Mouse (Mus musculus) right cerebral cortex, adult 2 months (tissue): Measurements from ENCODE around the gene Sav1.

Experiments
- DNase-seq, 2 experiments: peaks; one replicate each; pipeline ENCODE4 v3.0.0; 2021 to 2022; ENCODE audit warnings: low spot score in 2 of 2

Gene Sav1

GRCm38 (mm10) chr12:69957378-69957777 is 29.4 kb downstream of the Sav1 start:
- DNase-seq: no peak

DNA sequence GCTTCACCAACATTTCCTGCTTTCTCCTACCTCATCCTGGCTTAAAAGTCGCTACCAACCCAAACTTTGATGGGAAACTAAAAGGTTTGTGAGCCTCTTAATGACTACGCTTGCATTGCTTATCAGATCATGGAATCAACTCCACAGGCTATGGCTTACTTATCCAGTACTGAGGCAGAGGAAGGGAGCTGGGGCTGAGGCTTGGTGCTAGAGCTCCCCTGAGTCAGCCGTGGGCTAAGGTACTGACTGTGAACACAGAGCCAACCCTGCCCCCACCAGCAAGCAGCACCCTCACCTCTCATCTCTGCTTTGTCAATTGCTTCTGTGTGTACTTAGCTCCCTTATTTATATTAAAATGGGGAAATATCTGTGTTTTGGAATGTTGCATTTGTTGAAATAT is 39.3 kb downstream of the Sav1 start:
- no peak for DNase-seq

GRCm38 (mm10) chr12:69945861-69946260 is 40.9 kb downstream of the Sav1 start:
- no peak for DNase-seq

DNA sequence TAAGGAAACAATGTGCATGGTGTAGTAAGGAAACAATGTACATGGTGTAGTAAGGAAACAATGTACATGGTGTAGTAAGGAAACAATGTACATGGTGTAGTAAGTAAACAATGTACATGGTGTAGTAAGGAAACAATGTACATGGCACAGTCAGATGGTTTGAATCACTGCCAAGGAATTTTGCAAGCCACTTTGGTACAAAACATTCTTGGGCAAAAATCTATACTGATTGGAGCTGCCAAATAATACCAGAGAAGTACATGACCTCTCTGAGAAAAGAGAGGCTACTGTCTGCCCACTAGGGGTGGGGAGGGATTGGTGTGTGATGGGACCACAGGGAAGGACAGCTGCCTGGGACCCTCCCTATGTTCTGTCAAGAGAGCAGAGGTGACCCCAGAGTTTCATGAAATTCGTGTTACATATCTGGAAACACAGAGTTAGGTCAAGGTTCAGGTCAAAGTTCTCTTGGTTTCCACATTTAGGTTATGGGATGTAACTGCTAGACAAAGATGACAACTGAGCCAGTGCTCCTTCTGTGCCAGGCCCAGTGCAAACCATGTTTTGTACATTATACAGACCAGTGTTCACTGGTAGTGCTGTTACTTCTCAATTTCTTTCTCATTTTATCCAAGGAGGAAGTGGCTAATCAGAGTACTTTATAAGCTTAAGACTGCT is 45.0 kb downstream of the Sav1 start:
- no peak for DNase-seq

- DNase-seq: no peak
Observed at GRCm38 (mm10) chr12:69939291-69939690, 47.5 kb downstream of the Sav1 start.

DNA sequence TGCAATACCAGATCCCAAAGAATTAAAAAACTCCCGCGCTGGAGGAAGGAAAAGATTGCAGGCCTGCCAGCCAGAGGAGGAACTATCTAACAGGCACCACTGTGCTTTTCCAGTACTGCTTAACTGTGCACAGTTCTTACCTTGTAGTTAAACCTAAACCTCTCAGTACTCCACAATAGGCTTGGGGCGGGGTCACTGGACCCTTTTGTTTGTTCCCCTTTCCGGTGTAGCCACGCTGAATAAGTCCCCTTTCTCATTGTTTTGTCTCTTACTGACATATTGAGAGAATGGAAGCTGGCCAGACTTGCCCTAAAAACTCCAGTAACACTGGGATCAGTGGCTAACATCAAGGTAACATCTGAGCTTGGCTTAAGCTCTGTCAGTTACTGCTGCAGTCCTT is 49.1 kb downstream of the Sav1 start:
- DNase-seq: no peak

DNA sequence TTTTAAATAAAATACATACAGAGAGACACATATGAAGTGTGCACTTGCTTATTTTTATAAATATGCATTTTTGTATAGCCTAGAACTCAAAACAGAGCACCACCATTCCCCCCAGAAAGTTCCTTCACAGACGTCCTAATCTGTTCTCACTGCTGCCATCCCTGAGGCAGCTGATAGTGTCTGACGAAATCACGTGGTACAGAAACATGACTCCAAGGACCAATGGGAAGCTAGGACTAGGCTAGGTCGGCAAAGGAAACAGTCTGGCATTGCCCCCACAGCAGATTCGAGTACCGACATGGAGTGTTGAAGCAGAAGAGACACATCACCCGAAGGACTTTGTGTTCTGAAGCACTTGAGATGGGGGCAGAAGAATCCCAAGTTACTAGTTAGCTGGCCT is 60.1 kb downstream of the Sav1 start:
- no peak for DNase-seq

DNA sequence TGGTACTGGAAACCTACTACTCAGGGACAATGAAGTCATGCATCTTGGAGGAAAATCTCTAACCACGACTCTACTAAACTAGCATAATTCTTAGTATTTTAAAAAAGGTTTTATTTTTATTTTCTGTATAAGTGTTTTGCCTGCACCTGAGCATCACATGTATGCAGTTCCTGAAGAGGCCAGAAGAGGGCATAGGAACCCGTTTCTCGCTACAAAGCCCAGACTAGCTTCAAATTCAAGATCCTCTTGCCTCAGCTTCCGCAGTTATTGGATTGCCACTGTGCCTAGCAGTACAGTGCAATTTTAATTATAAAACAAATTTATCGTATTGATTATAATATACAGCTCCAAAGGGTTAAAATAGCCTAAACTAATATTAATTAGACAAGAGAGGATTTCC is 62.8 kb downstream of the Sav1 start:
- peak in 1 of 2 experiments; percentile 26 for DNase-seq

DNA sequence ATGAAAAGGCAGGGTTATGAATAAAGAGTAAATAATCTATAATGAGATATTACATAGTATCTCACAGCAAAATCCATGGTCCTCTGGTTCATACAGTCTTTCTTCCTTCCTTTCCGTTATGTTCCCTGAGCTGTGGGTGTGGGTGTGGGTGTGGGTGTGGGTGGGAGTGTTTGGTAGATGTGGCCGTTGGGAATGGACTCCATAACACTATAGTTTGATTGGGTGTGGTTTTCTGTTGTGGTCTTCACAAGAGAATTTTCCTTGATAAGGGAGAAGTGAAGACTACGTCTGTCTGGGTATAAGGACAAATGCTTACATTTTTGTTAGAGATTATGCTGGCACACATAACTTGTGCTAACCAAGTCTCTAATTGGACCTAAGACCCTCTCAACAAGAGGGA is 63.2 kb downstream of the Sav1 start:
- no peak for DNase-seq

DNA sequence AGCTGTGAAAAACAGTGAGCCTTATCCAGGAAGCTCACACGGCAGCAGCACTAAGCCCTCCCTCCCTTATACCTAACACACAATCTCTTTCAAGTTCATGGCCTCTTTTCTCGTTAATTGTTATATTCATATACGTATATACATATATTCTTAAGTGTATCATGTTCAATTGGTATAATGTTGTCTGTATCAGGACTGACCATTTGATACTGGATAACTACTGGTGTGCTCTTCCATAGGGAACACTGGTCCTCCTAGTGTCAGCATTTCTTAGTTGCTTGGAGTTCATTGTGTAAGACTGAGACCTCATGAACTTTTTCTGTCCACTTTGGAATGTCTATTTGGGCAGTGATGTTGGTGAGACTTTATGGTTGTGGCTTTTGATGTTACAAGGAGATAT is 63.7 kb downstream of the Sav1 start:
- no peak for DNase-seq

GRCm38 (mm10) chr12:69922099-69922498 is 64.7 kb downstream of the Sav1 start:
- no peak for DNase-seq

GRCm38 (mm10) chr12:69917870-69918269 is 68.9 kb downstream of the Sav1 start:
- no peak for DNase-seq
